Mouse (Mus musculus) heart, embryonic 14.5 days (tissue): ENCODE results near the gene Gm49395. TPM values are rescaled to one million over a fixed set of nuclear protein-coding genes. Genes with fewer than 3 reads are reported as not detected.

ENCODE experiments used
- ATAC-seq: fragments of 200-750 bp; cut with Nextera tagmentation; 2 replicates; pipeline ENCODE4 v1.8.0; 2017; ENCODE audit warnings: low read depth, moderate TSS enrichment; ENCODE audit not compliant: insufficient number of reproducible peaks, insufficient read depth, low FRiP score
- H3K27ac ChIP-seq, 2 experiments: fragments of 200-500 bp in 1 of 2; fragments of 300-500 bp in 1 of 2; sonication (generic) in 1 of 2; replicated peaks in 1 of 2; 2 replicates each; pipeline ENCODE4 v1.5.1; 2012 to 2014; ENCODE audit warnings: low read depth in 2 of 2, low read length in 2 of 2, control low read depth in 1 of 2, mild to moderate bottlenecking in 1 of 2, mixed read lengths in 1 of 2; ENCODE audit not compliant: control insufficient read depth in 1 of 2, insufficient read depth in 1 of 2
- H3K27me3 ChIP-seq: fragments of 300-500 bp; sonication (generic); 2 replicates; pipeline ENCODE4 v1.6.1; 2014; ENCODE audit warnings: mild to moderate bottlenecking, low read length, control low read depth; ENCODE audit not compliant: control insufficient read depth, insufficient read depth
- H3K36me3 ChIP-seq: fragments of 300-500 bp; sonication (generic); 2 replicates; pipeline ENCODE4 v1.6.1; 2014; ENCODE audit warnings: mild to moderate bottlenecking, control low read depth, low read length, mixed read lengths; ENCODE audit not compliant: control insufficient read depth, insufficient read depth
- H3K4me1 ChIP-seq, 2 experiments: fragments of 200-500 bp in 1 of 2; fragments of 300-500 bp in 1 of 2; sonication (generic) in 1 of 2; 2 replicates each; pipeline ENCODE4 v1.6.1; 2012 to 2014; ENCODE audit warnings: low read length in 2 of 2, control low read depth in 1 of 2, mixed read lengths in 1 of 2; ENCODE audit not compliant: control insufficient read depth in 2 of 2, insufficient read depth in 2 of 2
- H3K4me2 ChIP-seq: fragments of 300-500 bp; sonication (generic); 2 replicates; pipeline ENCODE4 v1.6.1; 2014; ENCODE audit warnings: mild to moderate bottlenecking, low read length
- H3K4me3 ChIP-seq, 2 experiments: fragments of 200-500 bp in 1 of 2; fragments of 300-500 bp in 1 of 2; sonication (generic) in 1 of 2; 2 replicates each; pipeline ENCODE4 v1.5.1; 2012 to 2014; ENCODE audit warnings: low read length in 2 of 2, mild to moderate bottlenecking in 2 of 2, control low read depth in 1 of 2, low read depth in 1 of 2, moderate library complexity in 1 of 2; ENCODE audit not compliant: control insufficient read depth in 1 of 2, insufficient read depth in 1 of 2
- H3K9ac ChIP-seq: fragments of 300-500 bp; sonication (generic); 2 replicates; pipeline ENCODE4 v1.6.1; 2014; ENCODE audit warnings: mild to moderate bottlenecking, low read length
- H3K9me3 ChIP-seq: fragments of 300-500 bp; sonication (generic); 2 replicates; pipeline ENCODE4 v1.6.1; 2016; ENCODE audit warnings: low read length, control low read depth; ENCODE audit not compliant: control insufficient read depth
- WGBS: fragments of 180-500 bp; shearing (Covaris S2); extraction: QIAGEN DNeasy Blood & Tissue Kit; methylation state at CpG from one replicate; pipeline ENCODE4 v1.1.7; 2014; 5-methylcytosine and 5-hydroxymethylcytosine counted together
- polyA plus RNA-seq: library from polyadenylated mRNA; unstranded; fragments of >200 nt; fragmentation: Nextera tagmentation; extraction: Ambion mirVana; gene quantifications from 2 replicates; pipeline ENCODE4 v1.2.1, GENCODE M21; 2014

Gm49395 gene
- polyA plus RNA-seq, 1 experiment from 2014 or later = 8.4 TPM

DNA sequence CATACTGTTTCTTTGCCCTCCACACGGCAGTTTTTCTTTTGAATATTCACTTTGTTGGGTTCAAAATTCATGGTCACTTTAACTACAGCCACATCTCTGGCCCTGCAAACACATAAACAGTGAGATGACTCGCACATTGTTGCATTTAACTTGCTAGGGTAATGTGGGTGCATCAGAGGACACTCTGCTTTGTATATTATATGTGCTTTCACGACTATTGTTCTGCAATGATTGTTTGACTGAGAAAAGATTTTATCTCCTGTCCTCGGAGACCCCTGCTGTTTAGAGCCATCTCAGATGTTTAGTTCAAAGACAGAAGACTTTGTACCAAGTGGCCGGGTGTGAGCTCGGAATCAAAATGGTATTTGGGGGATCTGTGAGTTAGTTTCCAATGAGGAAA is 114.1 kb downstream of the Gm49395 start:
- H3K4me3 ChIP-seq = no peak overlapping the region
- peak overlapping the region; percentile 8 to 20; a peak in 2 of 4 replicates for H3K27ac ChIP-seq
- no peak for ATAC-seq
- H3K9me3 ChIP-seq = no peaks in the 10 kb centered on the region
- H3K27me3 ChIP-seq = no peaks in the 10 kb centered on the region
- peaks cover 3 to 5% of the 10 kb centered on the region in 2 experiments; a peak in 3 of 4 replicates for H3K4me1 ChIP-seq
- H3K9ac ChIP-seq = no peak overlapping the region
- no peak overlapping the region for H3K4me2 ChIP-seq
- H3K36me3 ChIP-seq = peaks cover 76% of the 10 kb centered on the region
- 66% methylated on average over 6 of the region's 6 CpGs for WGBS

DNA sequence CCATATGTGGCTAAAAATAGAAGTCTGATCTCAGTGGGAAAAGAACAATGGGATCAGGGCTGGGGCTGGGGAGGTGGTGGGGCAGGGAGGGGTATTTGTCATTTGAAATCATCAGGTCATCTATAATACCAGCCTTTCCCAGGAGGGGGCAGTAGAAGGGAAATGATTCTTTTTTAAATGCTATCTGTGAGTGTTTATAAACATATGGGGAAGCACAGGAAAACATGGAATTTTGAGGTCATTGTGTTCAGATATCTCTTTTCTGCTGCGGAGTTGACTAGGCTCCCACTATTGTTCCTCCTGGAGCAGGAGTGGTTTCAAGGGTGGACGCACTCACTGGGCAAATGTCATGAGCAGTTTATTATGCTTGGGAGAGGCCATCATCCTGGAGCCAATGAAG is 114.6 kb downstream of the Gm49395 start:
- ATAC-seq = no peak; the same call in 1 of the 2 replicates
- H3K4me1 ChIP-seq = peaks cover 3 to 5% of the 10 kb centered on the region in 2 experiments; a peak in 3 of 4 replicates
- no peaks in the 10 kb centered on the region for H3K9me3 ChIP-seq
- H3K9ac ChIP-seq = no peak overlapping the region
- no peaks in the 10 kb centered on the region for H3K27me3 ChIP-seq
- H3K36me3 ChIP-seq = peaks cover 76% of the 10 kb centered on the region
- H3K27ac ChIP-seq = peak overlapping the region; percentile 8 to 20; a peak in 1 of 4 replicates
- H3K4me2 ChIP-seq = no peak overlapping the region
- no peak overlapping the region for H3K4me3 ChIP-seq
- 52% methylated on average over 2 of the region's 2 CpGs for WGBS

Other genes with a start within 250 kb of the Gm49395 start
- gene Itga2, start 169.8 kb downstream of the Gm49395 start, polyA plus RNA-seq = 2.0 and 2.6 TPM in 2 replicates
- gene Pelo, start 11.7 kb downstream of the Gm49395 start, polyA plus RNA-seq = 6.8 and 7.3 TPM in 2 replicates
- gene Itga1, start within 50 bp of the Gm49395 start, polyA plus RNA-seq = 32.6 and 32.9 TPM in 2 replicates